Mouse (Mus musculus) testis, adult 2 months (tissue): ENCODE results near the gene Antxr2. TPM values are rescaled to one million over a fixed set of nuclear protein-coding genes. Genes with fewer than 3 reads are reported as not detected.
A peak's percentile ranks its signal among the peaks of the same experiment; 100 is the strongest.

Source experiments
- H3K27ac ChIP-seq: fragments of 200-500 bp; 2 replicates; pipeline ENCODE4 v1.5.1; 2012; ENCODE audit warnings: low read depth, low read length; ENCODE audit not compliant: control insufficient read depth, insufficient read depth
- H3K27me3 ChIP-seq: fragments of 200-500 bp; 2 replicates; pipeline ENCODE4 v1.6.1; 2012; ENCODE audit warnings: mild to moderate bottlenecking, low read length, moderate library complexity; ENCODE audit not compliant: control insufficient read depth, insufficient read depth
- H3K36me3 ChIP-seq: fragments of 200-500 bp; 2 replicates; pipeline ENCODE4 v1.6.1; 2012; ENCODE audit warnings: mild to moderate bottlenecking, low read length; ENCODE audit not compliant: control insufficient read depth, insufficient read depth
- H3K4me1 ChIP-seq: fragments of 200-500 bp; 2 replicates; pipeline ENCODE4 v1.6.1; 2012; ENCODE audit warnings: low read length; ENCODE audit not compliant: control insufficient read depth, insufficient read depth
- H3K4me3 ChIP-seq: fragments of 200-500 bp; 2 replicates; pipeline ENCODE4 v1.5.1; 2012; ENCODE audit warnings: low read depth, mild to moderate bottlenecking, low read length, moderate library complexity, mixed read lengths; ENCODE audit not compliant: control insufficient read depth
- CTCF ChIP-seq: fragments of 200-500 bp; IDR thresholded peaks from 2 replicates; pipeline ENCODE4 v1.5.1; 2012; ENCODE audit warnings: low read depth, mild to moderate bottlenecking, inconsistent platforms, low read length, moderate library complexity; ENCODE audit not compliant: control insufficient read depth, insufficient read depth, insufficient replicate concordance
- POLR2A ChIP-seq: fragments of 200-500 bp; IDR thresholded peaks from 2 replicates; pipeline ENCODE4 v1.6.1; 2012; ENCODE audit warnings: low read depth, mild to moderate bottlenecking, inconsistent platforms, low read length, moderate library complexity; ENCODE audit not compliant: control insufficient read depth
- polyA plus RNA-seq: library from polyadenylated mRNA; depleted of rRNA; stranded (reverse); fragments of >200 nt; gene quantifications from 2 replicates; pipeline ENCODE4 v1.2.3, GENCODE M21; 2012

Gene Antxr2
- polyA plus RNA-seq, 1 experiment, result 2.7 TPM

- Histone ChIP-seq H3K27ac (no peak overlapping the region), H3K4me3 (no peak overlapping the region), H3K27me3 (no peaks in the 10 kb centered on the region), H3K4me1 (peaks cover 4% of the 10 kb centered on the region), H3K36me3 (no peaks in the 10 kb centered on the region)
- TF ChIP-seq POLR2A (no peak), CTCF (no peak)
Measured at GRCm38 (mm10) chr5:98019396-98019795, 11.4 kb downstream of the Antxr2 start.

- H3K27ac ChIP-seq, result no peak overlapping the region
- no peaks in the 10 kb centered on the region for H3K27me3 ChIP-seq
- no peaks in the 10 kb centered on the region for H3K36me3 ChIP-seq
- H3K4me3 ChIP-seq, result no peak overlapping the region
- TF ChIP-seq POLR2A (no peak), CTCF (no peak)
- peaks cover 4% of the 10 kb centered on the region for H3K4me1 ChIP-seq
Measured at GRCm38 (mm10) chr5:98018162-98018561, 12.7 kb downstream of the Antxr2 start.

GRCm38 (mm10) chr5:98016247-98017203, 14.3 kb downstream of the Antxr2 start:
- H3K27me3 ChIP-seq, result no peaks in the 10 kb centered on the region
- peak overlapping the region; percentile 72 for H3K4me3 ChIP-seq
- TF ChIP-seq POLR2A (no peak), CTCF (no peak)
- no peak overlapping the region for H3K27ac ChIP-seq
- H3K4me1 ChIP-seq, result peaks cover 4% of the 10 kb centered on the region
- no peaks in the 10 kb centered on the region for H3K36me3 ChIP-seq

- Histone ChIP-seq H3K27ac (no peak overlapping the region), H3K36me3 (no peaks in the 10 kb centered on the region), H3K27me3 (no peaks in the 10 kb centered on the region), H3K4me1 (no peaks in the 10 kb centered on the region), H3K4me3 (no peak overlapping the region)
- TF ChIP-seq CTCF, result no peak
- TF ChIP-seq POLR2A, result no peak
Measured at GRCm38 (mm10) chr5:98005751-98006150, 25.1 kb downstream of the Antxr2 start.

- no peak for TF ChIP-seq CTCF
- TF ChIP-seq POLR2A, result no peak
Measured at GRCm38 (mm10) chr5:97999261-97999824, 31.5 kb downstream of the Antxr2 start.

GRCm38 (mm10) chr5:97996500-97997176, 34.2 kb downstream of the Antxr2 start:
- H3K4me3 ChIP-seq, result no peak overlapping the region
- no peak overlapping the region for H3K27ac ChIP-seq
- no peak for TF ChIP-seq POLR2A
- no peak for TF ChIP-seq CTCF
- no peaks in the 10 kb centered on the region for H3K27me3 ChIP-seq
- H3K36me3 ChIP-seq, result no peaks in the 10 kb centered on the region
- no peaks in the 10 kb centered on the region for H3K4me1 ChIP-seq

More at GRCm38 (mm10) chr5:97999261-97999824, 31.5 kb downstream of the Antxr2 start:
- H3K4me1 ChIP-seq, result no peaks in the 10 kb centered on the region
- H3K4me3 ChIP-seq, result no peak overlapping the region
- H3K27ac ChIP-seq, result no peak overlapping the region
- no peaks in the 10 kb centered on the region for H3K36me3 ChIP-seq
- H3K27me3 ChIP-seq, result no peaks in the 10 kb centered on the region

GRCm38 (mm10) chr5:97995881-97996280, 35.0 kb downstream of the Antxr2 start:
- Histone ChIP-seq H3K36me3 (no peaks in the 10 kb centered on the region), H3K27me3 (no peaks in the 10 kb centered on the region), H3K27ac (no peak overlapping the region), H3K4me3 (no peak overlapping the region), H3K4me1 (no peaks in the 10 kb centered on the region)
- TF ChIP-seq POLR2A (no peak), CTCF (no peak)
